ENCODE assay signal across 9 mouse cellular contexts in the genomic region with DNA sequence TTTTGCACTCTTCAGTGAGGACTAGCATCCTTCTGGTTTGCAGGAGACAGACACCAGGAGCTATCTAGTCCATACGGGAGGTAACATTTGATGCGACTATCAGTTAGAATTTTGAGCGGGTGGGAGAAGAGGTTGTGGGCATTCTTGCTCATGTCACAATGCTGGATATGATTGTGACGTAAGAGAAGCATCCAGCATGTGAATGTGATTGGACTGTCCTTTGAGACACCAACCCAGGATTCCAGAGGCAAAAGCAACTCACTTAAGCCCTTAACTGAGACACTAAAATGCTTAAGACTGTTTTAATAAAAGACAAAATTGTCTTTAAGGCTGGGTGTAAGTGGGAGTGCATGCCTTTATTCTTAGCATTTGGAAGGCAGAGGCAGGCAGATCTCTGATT. TPM values are rescaled to one million over a fixed set of nuclear protein-coding genes. Genes with fewer than 3 reads are reported as not detected.
DNase-seq lines count a peak whose midpoint lies in the region; ATAC-seq and TF ChIP-seq lines count a peak whose summit lies in the region.
"Had no signal": no experiment of that assay in that cellular context is flagged by ENCODE, and none has a peak within 500 bp of the region (broad histone marks: within the 10 kb centered on the region; RNA-seq: fewer than 3 reads in every experiment).

Gene Atad1, minus strand, starts transcription at position 101 of the 400 bp plus-strand sequence.

- no peak within 1 kb of the TSS for H3K4me2 ChIP-seq in intestine, embryonic 14.5 days (ENCODE audit: low read length)

- no peak for TF ChIP-seq POLR2A in kidney, adult 2 months (IDR thresholded peaks at IDR 0.05; ENCODE audit: low read depth, low read length)

- no peak within 1 kb of the TSS for H3K27ac ChIP-seq in kidney, adult 2 months (ENCODE audit: insufficient read depth, low read depth, low read length)
- H3K27ac ChIP-seq in intestine, embryonic 14.5 days (ENCODE audit: low read depth) = no peak within 1 kb of the TSS
- H3K27ac ChIP-seq in midbrain, embryonic 10.5 days (replicated peaks) = no peak within 1 kb of the TSS

- no peak for ATAC-seq in intestine, embryonic 14.5 days (replicated peaks; ENCODE audit: low FRiP score, low TSS enrichment, low read depth)

- intact Hi-C loops in gastrocnemius, postnatal 14 days (cut with DNase I; ENCODE audit: low total_unique reads) = no loop called here

- no peak within 1 kb of the TSS for H3K4me3 ChIP-seq in kidney, adult 2 months (ENCODE audit: insufficient read depth, low read depth, low read length)
- no peak within 1 kb of the TSS for H3K4me3 ChIP-seq in intestine, embryonic 14.5 days (ENCODE audit: low read depth, low read length)
- no peak within 1 kb of the TSS for H3K4me3 ChIP-seq in midbrain, embryonic 10.5 days
- H3K4me3 ChIP-seq: megakaryocyte, embryonic 14.5 days had no signal

- H3K9me3 ChIP-seq in intestine, embryonic 14.5 days (ENCODE audit: control insufficient read depth, low read length) = no peaks in the 10 kb centered on the region
- H3K9me3 ChIP-seq in midbrain, embryonic 10.5 days (replicated peaks) = no peaks in the 10 kb centered on the region
- H3K9me3 ChIP-seq: megakaryocyte, embryonic 14.5 days had no signal

- H3K4me1 ChIP-seq in kidney, adult 2 months (ENCODE audit: control insufficient read depth, insufficient read depth, low read length) = no peaks in the 10 kb centered on the region
- H3K4me1 ChIP-seq in intestine, embryonic 14.5 days (replicated peaks; ENCODE audit: control insufficient read depth, insufficient read depth, low read length) = no peaks in the 10 kb centered on the region
- H3K4me1 ChIP-seq in midbrain, embryonic 10.5 days = no peaks in the 10 kb centered on the region

- no peaks in the 10 kb centered on the region for H3K27me3 ChIP-seq in kidney, adult 2 months (replicated peaks; ENCODE audit: control insufficient read depth, insufficient read depth, low read length)
- no peaks in the 10 kb centered on the region for H3K27me3 ChIP-seq in intestine, embryonic 14.5 days (replicated peaks; ENCODE audit: control insufficient read depth, insufficient read depth, low read length)
- no peaks in the 10 kb centered on the region for H3K27me3 ChIP-seq in midbrain, embryonic 10.5 days (ENCODE audit: low read depth, poor library complexity, severe bottlenecking)
- H3K27me3 ChIP-seq: megakaryocyte, embryonic 14.5 days had no signal

- DNase-seq in kidney, adult 2 months = no peak
- DNase-seq in kidney, postnatal 4 days = no peak
- DNase-seq in adrenal gland, postnatal 25 days = no peak
- DNase-seq in gastrocnemius, postnatal 14 days = no peak
- no peak for DNase-seq in intestine, embryonic 14.5 days (ENCODE audit: low spot score)
- DNase-seq in midbrain, embryonic 10.5 days (ENCODE audit: low spot score) = no peak
- no peak for DNase-seq in yolk sac, embryonic 10.5 days (ENCODE audit: low spot score)
- DNase-seq in cerebellum, adult 9-10 months = no peak

- 95% methylated on average over 4 of the region's 4 CpGs for WGBS in kidney, adult 2 months
- WGBS in intestine, embryonic 14.5 days = 93% methylated on average over 4 of the region's 4 CpGs
- 93% methylated on average over 4 of the region's 4 CpGs for WGBS in midbrain, embryonic 10.5 days

- H3K36me3 ChIP-seq in kidney, adult 2 months (ENCODE audit: control insufficient read depth, insufficient read depth, low read length) = no peaks in the 10 kb centered on the region
- H3K36me3 ChIP-seq in intestine, embryonic 14.5 days (ENCODE audit: control insufficient read depth, insufficient read depth, low read length) = no peaks in the 10 kb centered on the region
- H3K36me3 ChIP-seq in midbrain, embryonic 10.5 days = no peaks in the 10 kb centered on the region

- no peak within 1 kb of the TSS for H3K9ac ChIP-seq in intestine, embryonic 14.5 days (ENCODE audit: low read length)

- no peak for TF ChIP-seq CTCF in kidney, adult 2 months (conservative IDR thresholded peaks at IDR 0.05; ENCODE audit: insufficient read depth, insufficient read length, low read depth, low read length)

RNA-seq across cellular contexts. Expression of gene Atad1, which starts in this region (rescaled TPM):
- polyA plus RNA-seq in kidney, adult 2 months (2012; rRNA removed) = 16.0 and 25.0 TPM in 2 replicates
- total RNA-seq in adrenal gland, postnatal 25 days (2021) = 74.5 and 83.5 TPM in 2 replicates
- total RNA-seq in gastrocnemius, postnatal 14 days (2021) = 10 to 100 TPM; 40.8 to 48.6 TPM
- polyA plus RNA-seq in intestine, embryonic 14.5 days (2014; fragmentation: Nextera tagmentation; extraction: Ambion mirVana) = 79.7 and 85.6 TPM in 2 replicates
- polyA plus RNA-seq in midbrain, embryonic 10.5 days (2016; fragmentation: Nextera tagmentation; extraction: Ambion mirVana) = 78.0 and 84.4 TPM in 2 replicates
